Mouse (Mus musculus) forebrain, embryonic 15.5 days (tissue): Measurements from ENCODE around the gene Ppfia1. TPM values are rescaled to one million over a fixed set of nuclear protein-coding genes. Genes with fewer than 3 reads are reported as not detected.

Experiments
- ATAC-seq: fragments of 200-750 bp; cut with Nextera tagmentation; replicated peaks from 2 replicates; pipeline ENCODE4 v1.8.0; 2017; ENCODE audit warnings: mild to moderate bottlenecking, moderate TSS enrichment, moderate library complexity
- H3K27ac ChIP-seq: fragments of 300-500 bp; sonication (generic); replicated peaks from 2 replicates; pipeline ENCODE4 v1.5.1; 2015; ENCODE audit warnings: mild to moderate bottlenecking, inconsistent platforms
- H3K27me3 ChIP-seq: fragments of 300-500 bp; sonication (generic); 2 replicates; pipeline ENCODE4 v1.6.1; 2015; ENCODE audit warnings: inconsistent platforms
- H3K36me3 ChIP-seq: fragments of 300-500 bp; sonication (generic); 2 replicates; pipeline ENCODE4 v1.6.1; 2015; ENCODE audit warnings: mild to moderate bottlenecking, inconsistent platforms
- H3K4me1 ChIP-seq: fragments of 300-500 bp; sonication (generic); 2 replicates; pipeline ENCODE4 v1.6.1; 2015; ENCODE audit warnings: inconsistent platforms
- H3K4me2 ChIP-seq: fragments of 300-500 bp; sonication (generic); replicated peaks from 2 replicates; pipeline ENCODE4 v1.6.1; 2015; ENCODE audit warnings: mild to moderate bottlenecking, inconsistent platforms
- H3K4me3 ChIP-seq: fragments of 300-500 bp; sonication (generic); 2 replicates; pipeline ENCODE4 v1.5.1; 2015; ENCODE audit warnings: mild to moderate bottlenecking, inconsistent platforms
- H3K9ac ChIP-seq: fragments of 300-500 bp; sonication (generic); replicated peaks from 2 replicates; pipeline ENCODE4 v1.6.1; 2015; ENCODE audit warnings: mild to moderate bottlenecking, inconsistent platforms
- H3K9me3 ChIP-seq: fragments of 300-500 bp; sonication (generic); 2 replicates; pipeline ENCODE4 v1.6.1; 2016; ENCODE audit warnings: inconsistent platforms
- WGBS: fragments of 180-500 bp; shearing (Covaris S2); methylation state at CpG from one replicate; pipeline ENCODE4 v1.1.7; 2015; ENCODE audit warnings: mixed read lengths; 5-methylcytosine and 5-hydroxymethylcytosine counted together
- polyA plus RNA-seq: library from polyadenylated mRNA; unstranded; fragments of >200 nt; fragmentation: Nextera tagmentation; extraction: Ambion mirVana; gene quantifications from 2 replicates; pipeline ENCODE4 v1.2.1, GENCODE M21; 2015

Gene Ppfia1
- polyA plus RNA-seq, 1 experiment from 2014 or later = 31.0 TPM

- Histone ChIP-seq H3K9ac (peak within 1 kb of the TSS; percentile 100), H3K27me3 (no peaks in the 10 kb centered on the region), H3K4me1 (peaks cover 23% of the 10 kb centered on the region), H3K4me2 (peak within 1 kb of the TSS; percentile 90), H3K27ac (peak within 1 kb of the TSS; percentile 79), H3K9me3 (no peaks in the 10 kb centered on the region), H3K4me3 (peak within 1 kb of the TSS; percentile 99), H3K36me3 (no peaks in the 10 kb centered on the region)
- ATAC-seq = peak; percentile 97
- WGBS = under 1% methylated on average over 30 of the region's 30 CpGs
Measured at GRCm38 (mm10) chr7:144470545-144471059, 82.9 kb downstream of the Ppfia1 start, which contains the start of gene Cttn. TSS of gene Cttn (minus strand) at chr7:144471009.

DNA sequence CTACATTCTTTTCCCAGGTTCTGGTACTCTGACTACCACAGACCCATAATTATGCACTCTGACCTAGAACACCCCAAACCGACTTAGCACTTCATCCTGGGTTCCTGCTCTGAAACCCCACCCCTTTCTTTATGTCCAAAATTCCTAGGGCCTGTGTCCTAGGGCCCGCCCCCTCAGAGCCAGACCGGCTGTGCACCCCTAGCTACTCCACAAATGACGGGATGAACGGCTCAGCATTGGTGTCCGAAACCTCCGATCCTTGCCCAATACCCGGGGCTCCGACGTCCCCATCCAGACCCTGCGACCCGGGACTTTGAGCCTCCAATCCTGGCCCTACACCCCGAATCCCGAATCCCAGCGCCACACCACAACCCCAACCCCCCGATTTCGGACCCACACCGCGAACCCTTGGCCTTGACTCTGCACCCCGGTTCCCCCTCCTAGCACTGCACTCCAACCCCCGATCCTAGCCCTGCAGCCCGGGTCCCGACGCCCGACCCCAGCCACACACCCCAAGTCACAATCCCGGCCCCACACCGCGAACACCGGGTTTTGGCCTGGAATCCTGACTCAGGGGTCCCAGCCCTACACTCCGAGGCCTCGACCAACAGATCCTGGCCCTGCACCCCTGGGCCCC lies 83.5 kb downstream of the Ppfia1 start:
- Histone ChIP-seq H3K27ac (peak overlapping the region; percentile 79), H3K4me2 (peak overlapping the region; percentile 90), H3K9me3 (no peaks in the 10 kb centered on the region), H3K4me1 (peaks cover 23% of the 10 kb centered on the region), H3K9ac (peak overlapping the region; percentile 100), H3K4me3 (peak overlapping the region; percentile 99), H3K36me3 (peaks cover 4% of the 10 kb centered on the region), H3K27me3 (no peaks in the 10 kb centered on the region)
- 1% methylated on average over 31 of the region's 31 CpGs for WGBS
- peak; percentile 24; the same call in 1 of the 2 replicates for ATAC-seq

DNA sequence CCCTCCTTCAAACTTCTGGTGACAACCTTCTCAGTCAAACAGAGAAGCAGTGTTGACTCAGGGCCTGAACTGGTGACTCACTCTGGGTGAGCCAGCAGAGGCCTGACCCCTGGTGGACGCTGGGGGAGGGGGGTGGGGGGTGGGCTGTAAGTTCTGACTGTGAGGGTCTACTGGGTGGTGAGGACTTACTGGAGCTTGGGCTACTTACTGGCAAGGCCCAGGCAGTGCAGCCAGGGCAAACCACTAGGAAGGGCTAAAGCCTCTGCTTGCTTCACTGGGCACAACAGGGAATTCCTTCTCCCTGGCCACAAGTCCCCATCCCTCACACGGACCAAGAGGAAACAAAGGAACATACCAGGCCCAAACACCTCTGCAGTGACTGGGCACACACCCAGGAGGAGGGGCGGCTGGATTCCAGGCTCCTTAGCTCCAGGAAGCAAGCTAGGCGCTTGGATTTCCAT lies 84.3 kb downstream of the Ppfia1 start:
- peak overlapping the region; percentile 90 for H3K4me2 ChIP-seq
- peak overlapping the region; percentile 100 for H3K9ac ChIP-seq
- H3K4me1 ChIP-seq = peaks cover 23% of the 10 kb centered on the region
- H3K27me3 ChIP-seq = no peaks in the 10 kb centered on the region
- H3K36me3 ChIP-seq = peaks cover 12% of the 10 kb centered on the region
- ATAC-seq = no peak
- no peak overlapping the region for H3K27ac ChIP-seq
- H3K9me3 ChIP-seq = no peaks in the 10 kb centered on the region
- H3K4me3 ChIP-seq = peak overlapping the region; percentile 99
- WGBS = 26% methylated on average over 4 of the region's 4 CpGs

DNA sequence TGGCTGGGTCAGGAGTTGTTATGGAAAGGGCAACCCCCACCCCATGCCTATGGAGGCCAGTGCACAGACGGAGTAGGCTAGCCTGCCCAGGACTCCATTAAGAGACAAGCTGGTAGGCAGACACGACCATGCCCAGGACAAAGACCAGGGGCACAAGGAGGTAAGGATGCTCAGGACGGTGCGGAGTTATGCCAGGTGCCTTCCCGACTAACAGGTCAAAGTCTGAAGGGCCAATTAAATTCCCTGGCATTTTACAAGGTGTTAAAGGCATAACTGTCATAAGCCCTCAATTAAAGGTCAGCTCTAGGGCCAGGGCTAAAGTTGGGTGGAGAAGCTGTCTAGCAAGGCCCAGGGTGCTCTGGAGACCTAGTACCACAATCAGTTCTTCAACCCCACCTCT lies 84.8 kb downstream of the Ppfia1 start:
- Histone ChIP-seq H3K27me3 (no peaks in the 10 kb centered on the region), H3K4me3 (peak overlapping the region; percentile 99; the same call in 1 of the 2 replicates), H3K4me1 (peaks cover 23% of the 10 kb centered on the region), H3K9ac (no peak overlapping the region), H3K4me2 (no peak overlapping the region), H3K27ac (no peak overlapping the region), H3K9me3 (no peaks in the 10 kb centered on the region), H3K36me3 (peaks cover 14% of the 10 kb centered on the region)
- ATAC-seq = no peak
- 93% methylated on average over 5 of the region's 5 CpGs for WGBS

- H3K4me3 ChIP-seq = no peak overlapping the region
- no peak for ATAC-seq
- H3K27ac ChIP-seq = no peak overlapping the region
- H3K36me3 ChIP-seq = peaks cover 72% of the 10 kb centered on the region
- H3K4me1 ChIP-seq = no peaks in the 10 kb centered on the region
- no peaks in the 10 kb centered on the region for H3K27me3 ChIP-seq
- H3K9ac ChIP-seq = no peak overlapping the region
- H3K4me2 ChIP-seq = no peak overlapping the region
- no peaks in the 10 kb centered on the region for H3K9me3 ChIP-seq
- 80% methylated on average over 7 of the region's 7 CpGs for WGBS
Measured at GRCm38 (mm10) chr7:144462577-144462976, 91.0 kb downstream of the Ppfia1 start.

DNA sequence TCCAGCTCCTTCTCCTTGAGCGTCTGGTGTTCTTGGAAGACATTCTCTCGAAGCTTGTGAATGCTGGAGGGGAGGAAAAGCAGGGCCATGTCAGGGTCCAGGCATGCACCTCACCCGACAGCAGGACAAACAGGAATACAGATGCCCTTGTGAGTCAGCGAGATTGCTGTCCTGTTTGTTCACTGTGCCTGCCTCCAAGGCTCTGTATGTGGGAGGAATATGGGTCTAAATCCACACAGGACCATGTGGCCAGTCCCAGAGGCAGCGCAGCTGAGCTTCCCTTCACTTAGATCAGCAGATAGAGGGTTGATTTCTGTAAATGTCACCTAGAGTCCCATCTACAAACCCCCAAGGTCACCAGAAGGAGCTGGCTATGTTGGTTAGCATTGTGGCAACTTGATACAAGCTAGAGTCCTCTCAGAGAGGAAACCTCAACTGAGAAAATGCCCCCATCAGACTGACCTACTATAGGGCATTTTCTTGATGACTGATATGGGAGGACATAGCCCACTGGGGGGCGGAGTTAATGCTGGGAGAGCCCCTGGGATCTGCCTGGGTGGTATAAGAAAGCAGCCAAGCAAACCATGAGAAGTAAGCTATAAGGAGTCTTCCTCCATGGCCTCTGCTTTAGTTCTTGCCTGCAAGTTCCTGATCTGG lies 92.2 kb downstream of the Ppfia1 start:
- WGBS = 97% methylated on average over 6 of the region's 6 CpGs
- Histone ChIP-seq H3K36me3 (peaks cover 84% of the 10 kb centered on the region), H3K4me2 (no peak overlapping the region), H3K4me3 (no peak overlapping the region), H3K27ac (no peak overlapping the region), H3K4me1 (no peaks in the 10 kb centered on the region), H3K9me3 (no peaks in the 10 kb centered on the region), H3K9ac (no peak overlapping the region), H3K27me3 (no peaks in the 10 kb centered on the region)
- no peak for ATAC-seq

- H3K27ac ChIP-seq = no peak overlapping the region
- no peak for ATAC-seq
- H3K4me2 ChIP-seq = no peak overlapping the region
- no peaks in the 10 kb centered on the region for H3K27me3 ChIP-seq
- H3K9ac ChIP-seq = no peak overlapping the region
- no peaks in the 10 kb centered on the region for H3K9me3 ChIP-seq
- WGBS = 97% methylated on average over 1 of the region's 1 CpGs
- H3K4me3 ChIP-seq = no peak overlapping the region
- H3K4me1 ChIP-seq = no peaks in the 10 kb centered on the region
- H3K36me3 ChIP-seq = peaks cover 94% of the 10 kb centered on the region
Measured at GRCm38 (mm10) chr7:144458881-144459280, 94.6 kb downstream of the Ppfia1 start.

DNA sequence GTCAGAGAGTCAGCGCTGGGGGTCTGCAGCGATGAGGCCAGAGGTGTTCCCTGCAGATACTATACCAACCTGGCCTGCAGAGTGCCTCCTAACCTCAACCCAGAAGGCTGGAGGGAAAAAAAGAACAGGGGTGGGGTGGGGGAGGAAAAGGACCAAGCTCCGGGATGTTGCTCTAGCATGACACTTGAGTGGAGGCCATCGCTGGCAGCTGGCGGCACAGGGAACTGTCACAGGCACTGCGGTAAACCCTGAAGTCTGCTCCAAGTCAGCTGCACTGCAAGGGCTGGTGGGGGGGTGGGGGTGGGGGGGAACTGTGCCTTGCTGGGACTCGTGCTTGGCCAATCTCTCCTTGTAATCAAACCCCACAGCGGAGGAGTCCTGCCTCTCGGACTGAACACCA lies 102.9 kb downstream of the Ppfia1 start:
- peaks cover 9% of the 10 kb centered on the region for H3K4me1 ChIP-seq
- H3K27me3 ChIP-seq = no peaks in the 10 kb centered on the region
- ATAC-seq = no peak
- H3K9ac ChIP-seq = no peak overlapping the region
- no peak overlapping the region for H3K4me3 ChIP-seq
- no peaks in the 10 kb centered on the region for H3K9me3 ChIP-seq
- peaks cover 78% of the 10 kb centered on the region for H3K36me3 ChIP-seq
- 0 out of 2 replicates have a peak overlapping the region, but pooled peaks have one; percentile 56 for H3K27ac ChIP-seq
- 85% methylated on average over 9 of the region's 9 CpGs for WGBS
- H3K4me2 ChIP-seq = no peak overlapping the region

- peaks cover 9% of the 10 kb centered on the region for H3K4me1 ChIP-seq
- H3K4me3 ChIP-seq = no peak overlapping the region
- no peak overlapping the region for H3K9ac ChIP-seq
- H3K4me2 ChIP-seq = no peak overlapping the region
- peaks cover 78% of the 10 kb centered on the region for H3K36me3 ChIP-seq
- no peaks in the 10 kb centered on the region for H3K27me3 ChIP-seq
- ATAC-seq = peak; percentile 90
- WGBS = 44% methylated on average over 13 of the region's 13 CpGs
- no peaks in the 10 kb centered on the region for H3K9me3 ChIP-seq
- peak overlapping the region; percentile 56 for H3K27ac ChIP-seq
Measured at GRCm38 (mm10) chr7:144449637-144450570, 103.6 kb downstream of the Ppfia1 start.

DNA sequence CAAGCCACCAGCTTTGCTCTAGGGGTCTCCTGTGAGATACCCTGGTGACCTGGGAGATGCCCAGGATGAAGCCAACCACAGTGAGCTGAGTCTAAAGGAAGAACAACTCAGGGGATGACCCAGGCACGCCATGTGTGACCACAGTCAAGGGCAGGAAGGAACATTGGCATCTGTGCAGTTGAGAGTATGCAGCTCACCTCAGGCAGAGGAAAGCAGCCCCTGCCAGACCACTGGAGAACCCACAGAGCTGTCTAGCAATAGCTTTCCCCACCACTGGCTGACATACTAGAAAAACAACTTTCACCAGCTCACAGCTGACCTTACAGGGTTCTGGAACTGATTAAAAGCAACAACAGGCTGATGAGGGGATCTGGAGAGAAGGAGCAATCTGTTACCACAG lies 105.3 kb downstream of the Ppfia1 start:
- Histone ChIP-seq H3K4me2 (no peak overlapping the region), H3K27ac (no peak overlapping the region), H3K4me3 (no peak overlapping the region), H3K9ac (no peak overlapping the region), H3K27me3 (no peaks in the 10 kb centered on the region), H3K36me3 (peaks cover 75% of the 10 kb centered on the region), H3K9me3 (no peaks in the 10 kb centered on the region), H3K4me1 (peaks cover 9% of the 10 kb centered on the region)
- ATAC-seq = no peak
- WGBS = 91% methylated on average over 1 of the region's 1 CpGs

DNA sequence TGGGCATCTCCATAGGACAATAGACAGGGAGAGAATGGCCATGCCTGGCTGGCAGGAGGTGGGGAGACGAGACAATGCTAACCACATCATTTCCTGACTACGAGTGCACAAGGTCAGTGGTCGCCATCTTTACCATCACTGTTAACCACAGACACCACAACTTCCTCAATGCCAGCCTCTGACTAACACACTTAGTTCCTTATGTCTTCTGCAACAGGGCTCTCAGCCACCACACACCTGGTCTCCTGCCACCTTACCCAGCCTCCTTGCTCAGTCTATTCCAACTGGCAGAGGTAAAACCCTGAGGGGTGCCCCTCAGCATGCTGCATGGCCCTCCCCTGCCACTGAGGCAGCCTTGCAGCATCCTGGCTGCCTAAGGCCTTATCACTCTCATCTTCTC lies 106.4 kb downstream of the Ppfia1 start:
- no peak overlapping the region for H3K4me2 ChIP-seq
- no peak overlapping the region for H3K27ac ChIP-seq
- H3K9ac ChIP-seq = no peak overlapping the region
- no peaks in the 10 kb centered on the region for H3K9me3 ChIP-seq
- H3K4me1 ChIP-seq = peaks cover 9% of the 10 kb centered on the region
- H3K36me3 ChIP-seq = peaks cover 71% of the 10 kb centered on the region
- H3K4me3 ChIP-seq = no peak overlapping the region
- H3K27me3 ChIP-seq = no peaks in the 10 kb centered on the region
- ATAC-seq = no peak
- WGBS = 86% methylated on average over 3 of the region's 3 CpGs
